Mouse (Mus musculus): Measurements from ENCODE around the gene Cox7a1.

GRCm38 (mm10) chr7:30181308-30181707 is 2.6 kb upstream of the Cox7a1 start:
- TF ChIP-seq CTCF (IDR thresholded peaks at IDR 0.05; ENCODE audit: borderline replicate concordance, control insufficient read depth, extremely low read depth, insufficient read depth, low read length, poor library complexity): no peak
- no peak for TF ChIP-seq POLR2A (IDR thresholded peaks at IDR 0.05; ENCODE audit: control insufficient read depth, extremely low read depth, insufficient read depth, low read length, poor library complexity)

Data from thymus, adult 2 months (tissue).